In genomic region chr9:26728556-26728955, GRCm38 (mm10) we compare ENCODE assay signal across 18 mouse cellular contexts. TPM values are rescaled to one million over a fixed set of nuclear protein-coding genes. Genes with fewer than 3 reads are reported as not detected.
"Had no signal": no experiment of that assay in that cellular context is flagged by ENCODE, and none has a peak within 500 bp of the region (broad histone marks: within the 10 kb centered on the region; RNA-seq: fewer than 3 reads in every experiment).

No protein-coding gene starts in this region.

- DNase-seq: kidney, adult 18-20 months; kidney, postnatal 10 days; kidney, postnatal 4 days; lung, adult 18-20 months; retina, postnatal 1 day; right cerebral cortex, postnatal 4 days; spleen, adult 18-20 months; thymus, adult 18-20 months; thymus, postnatal 14 days had no signal

- ATAC-seq: midbrain, embryonic 13.5 days had no signal

- H3K4me1 ChIP-seq: neural tube, embryonic 12.5 days had no signal

- H3K9me3 ChIP-seq: limb, embryonic 13.5 days; midbrain, embryonic 13.5 days; neural tube, embryonic 12.5 days had no signal

- H3K9ac ChIP-seq: limb, embryonic 13.5 days; liver, embryonic 14.5 days; midbrain, embryonic 13.5 days; neural tube, embryonic 12.5 days had no signal

- H3K27ac ChIP-seq: limb, embryonic 13.5 days; liver, embryonic 14.5 days; midbrain, embryonic 13.5 days; neural tube, embryonic 12.5 days had no signal

- H3K4me3 ChIP-seq: limb, embryonic 13.5 days; midbrain, embryonic 13.5 days; myocyte; neural tube, embryonic 12.5 days had no signal

- H3K4me2 ChIP-seq: limb, embryonic 13.5 days; midbrain, embryonic 13.5 days; neural tube, embryonic 12.5 days had no signal

- H3K36me3 ChIP-seq: limb, embryonic 13.5 days; midbrain, embryonic 13.5 days; neural tube, embryonic 12.5 days had no signal

RNA-seq across cellular contexts. Expression of gene B3gat1, which starts 5.0 kb away (rescaled TPM):
- total RNA-seq: liver, adult 2 months; megakaryocyte-erythroid progenitor cell, adult 5-6 weeks; neutrophil, adult 5-6 weeks had no signal
- polyA plus RNA-seq: liver, adult 2 months; lung, embryonic 16.5 days; myocyte had no signal
